Comparison of ENCODE assay signal across 18 mouse cellular contexts in genomic region chr5:13931011-13931410, GRCm38 (mm10).
"Had no signal": no experiment of that assay in that cellular context is flagged by ENCODE, and none has a peak within 500 bp of the region (broad histone marks: within the 10 kb centered on the region; RNA-seq: fewer than 3 reads in every experiment).

No protein-coding gene starts in this region.

- H3K4me3 ChIP-seq: midbrain, embryonic 10.5 days; midbrain, embryonic 12.5 days; myocyte; neural tube, embryonic 13.5 days; neural tube, embryonic 15.5 days had no signal

- H3K27me3 ChIP-seq: midbrain, embryonic 12.5 days; neural tube, embryonic 13.5 days; neural tube, embryonic 15.5 days had no signal

- H3K27ac ChIP-seq: midbrain, embryonic 10.5 days; midbrain, embryonic 12.5 days; neural tube, embryonic 13.5 days; neural tube, embryonic 15.5 days had no signal

- ATAC-seq: midbrain, embryonic 16.5 days had no signal

- H3K4me2 ChIP-seq: lung, embryonic 14.5 days; midbrain, embryonic 12.5 days; neural tube, embryonic 13.5 days; neural tube, embryonic 15.5 days had no signal

- H3K36me3 ChIP-seq: midbrain, embryonic 10.5 days; midbrain, embryonic 12.5 days; neural tube, embryonic 13.5 days; neural tube, embryonic 15.5 days had no signal

- DNase-seq: lung, embryonic 14.5 days; lung, postnatal 10 days; lung, postnatal 4 days; midbrain, embryonic 14.5 days; retina, postnatal 1 day; right cerebral cortex, adult 18-20 months; right cerebral cortex, postnatal 25 days; right cerebral cortex, postnatal 4 days; spleen, adult 18-20 months; thymus, adult 18-20 months; thymus, postnatal 14 days; thymus, postnatal 36 days had no signal

- H3K9me3 ChIP-seq: midbrain, embryonic 10.5 days; midbrain, embryonic 12.5 days; neural tube, embryonic 13.5 days; neural tube, embryonic 15.5 days had no signal

- H3K9ac ChIP-seq: lung, embryonic 14.5 days; midbrain, embryonic 12.5 days; neural tube, embryonic 13.5 days; neural tube, embryonic 15.5 days had no signal

- H3K4me1 ChIP-seq: midbrain, embryonic 10.5 days; midbrain, embryonic 12.5 days; neural tube, embryonic 13.5 days; neural tube, embryonic 15.5 days had no signal
